30 mouse cellular contexts compared by ENCODE assay signal in genomic region chr3:51111241-51111640, GRCm38 (mm10).
"Had no signal": no experiment of that assay in that cellular context is flagged by ENCODE, and none has a peak within 500 bp of the region (broad histone marks: within the 10 kb centered on the region; RNA-seq: fewer than 3 reads in every experiment).

No protein-coding gene starts in this region.

- H3K9me3 ChIP-seq: limb, embryonic 12.5 days; limb, embryonic 13.5 days; liver, embryonic 12.5 days; liver, embryonic 13.5 days; liver, embryonic 15.5 days; lung, embryonic 15.5 days; midbrain, embryonic 10.5 days; midbrain, embryonic 12.5 days; midbrain, embryonic 13.5 days; midbrain, embryonic 15.5 days; neural tube, embryonic 12.5 days had no signal

- H3K27me3 ChIP-seq: limb, embryonic 12.5 days; limb, embryonic 13.5 days; liver, embryonic 12.5 days; liver, embryonic 13.5 days; liver, embryonic 15.5 days; lung, embryonic 15.5 days; megakaryocyte, embryonic 14.5 days; midbrain, embryonic 12.5 days; midbrain, embryonic 13.5 days; midbrain, embryonic 15.5 days; neural tube, embryonic 12.5 days had no signal

- DNase-seq: left cerebral cortex, postnatal 4 days; liver; liver, embryonic 13.5 days; liver, postnatal 0 days; lung, adult 18-20 months; lung, adult 2 months; lung, embryonic 14.5 days; lung, postnatal 10 days; lung, postnatal 14 days; lung, postnatal 36 days; lung, postnatal 4 days; midbrain, embryonic 14.5 days had no signal

- H3K4me2 ChIP-seq: limb, embryonic 12.5 days; limb, embryonic 13.5 days; liver, embryonic 11.5 days; liver, embryonic 12.5 days; liver, embryonic 13.5 days; liver, embryonic 15.5 days; lung, embryonic 14.5 days; lung, embryonic 15.5 days; midbrain, embryonic 11.5 days; midbrain, embryonic 12.5 days; midbrain, embryonic 13.5 days; midbrain, embryonic 15.5 days; neural tube, embryonic 12.5 days had no signal

- ATAC-seq: liver, embryonic 12.5 days; liver, postnatal 0 days; lung, postnatal 0 days; midbrain, embryonic 13.5 days; midbrain, embryonic 15.5 days; midbrain, embryonic 16.5 days had no signal

- H3K4me1 ChIP-seq: liver, embryonic 12.5 days; liver, embryonic 13.5 days; liver, embryonic 15.5 days; lung, embryonic 15.5 days; megakaryocyte, embryonic 14.5 days; midbrain, embryonic 12.5 days; neural tube, embryonic 12.5 days had no signal

- H3K4me3 ChIP-seq: limb, embryonic 12.5 days; limb, embryonic 13.5 days; liver, embryonic 12.5 days; liver, embryonic 13.5 days; liver, embryonic 15.5 days; lung, embryonic 15.5 days; megakaryocyte, embryonic 14.5 days; midbrain, embryonic 10.5 days; midbrain, embryonic 12.5 days; midbrain, embryonic 13.5 days; midbrain, embryonic 15.5 days; myocyte; neural tube, embryonic 12.5 days had no signal

- H3K36me3 ChIP-seq: limb, embryonic 12.5 days; limb, embryonic 13.5 days; liver, embryonic 12.5 days; liver, embryonic 13.5 days; liver, embryonic 15.5 days; lung, embryonic 15.5 days; midbrain, embryonic 10.5 days; midbrain, embryonic 12.5 days; midbrain, embryonic 13.5 days; midbrain, embryonic 15.5 days; neural tube, embryonic 12.5 days had no signal

- H3K9ac ChIP-seq: limb, embryonic 12.5 days; limb, embryonic 13.5 days; liver, embryonic 12.5 days; liver, embryonic 13.5 days; liver, embryonic 14.5 days; liver, embryonic 15.5 days; liver, postnatal 0 days; lung, embryonic 14.5 days; lung, embryonic 15.5 days; midbrain, embryonic 12.5 days; midbrain, embryonic 13.5 days; midbrain, embryonic 15.5 days; neural tube, embryonic 12.5 days had no signal

- H3K27ac ChIP-seq: limb, embryonic 12.5 days; limb, embryonic 13.5 days; liver, embryonic 12.5 days; liver, embryonic 13.5 days; liver, embryonic 14.5 days; liver, embryonic 15.5 days; lung, embryonic 15.5 days; macrophage; midbrain, embryonic 10.5 days; midbrain, embryonic 12.5 days; midbrain, embryonic 13.5 days; midbrain, embryonic 15.5 days; neural tube, embryonic 12.5 days had no signal
